Mouse (Mus musculus): ENCODE results near the gene Gpr149. TPM values are rescaled to one million over a fixed set of nuclear protein-coding genes. Genes with fewer than 3 reads are reported as not detected.

The Gpr149 gene
- total RNA-seq (2015) (not detected in 2 replicates), total RNA-seq (2017) (not detected in 2 replicates)

- ATAC-seq (replicated peaks; ENCODE audit: poor library complexity), result no peak
Observed at GRCm38 (mm10) chr3:62604973-62605372, at the start of gene Gpr149. TSS of gene Gpr149 (minus strand) at chr3:62605140.

DNA sequence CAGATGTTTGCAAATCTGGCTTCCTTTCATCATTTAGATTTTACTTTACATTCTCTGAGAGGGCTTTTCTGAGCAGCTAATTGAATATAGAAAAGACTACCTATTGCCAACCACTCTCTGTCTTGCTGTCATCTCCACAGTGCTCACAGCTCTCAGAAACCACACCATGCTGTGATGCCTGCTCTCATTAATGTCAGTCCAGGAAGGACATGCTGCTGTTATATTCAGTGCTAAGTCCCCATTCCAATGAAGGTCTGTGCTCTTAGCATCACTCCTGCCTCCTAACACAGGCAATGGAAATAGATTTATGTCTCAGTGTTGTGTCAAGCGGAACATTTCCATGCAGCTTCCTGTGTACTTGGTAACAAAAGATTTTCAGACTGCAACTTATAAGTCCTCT, 45.6 kb upstream of the Gpr149 start:
- ATAC-seq (replicated peaks; ENCODE audit: poor library complexity), result no peak

GRCm38 (mm10) chr3:62610861-62611260, 5.9 kb upstream of the Gpr149 start:
- ATAC-seq (replicated peaks; ENCODE audit: poor library complexity), result no peak

DNA sequence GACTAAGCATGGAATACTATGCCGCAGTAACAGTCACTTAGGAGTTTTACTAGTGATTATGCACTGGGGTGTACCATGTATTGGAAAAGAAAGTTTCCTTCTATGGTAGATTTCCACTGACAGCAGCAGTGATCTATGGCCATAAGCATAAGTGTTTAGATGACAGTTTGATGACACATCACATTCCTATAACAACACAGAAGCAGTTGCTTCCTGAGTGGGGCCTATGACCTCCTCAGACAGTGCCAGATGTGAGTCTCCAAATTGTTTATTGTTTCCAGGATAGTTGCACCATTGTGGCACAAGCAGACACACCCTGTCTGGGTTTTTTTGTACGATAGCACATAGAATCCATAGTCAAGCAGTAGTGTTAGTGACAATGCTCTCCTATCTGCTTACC, 991 bp upstream of the Gpr149 start:
- ATAC-seq (replicated peaks; ENCODE audit: poor library complexity), result no peak

- no peak for ATAC-seq (replicated peaks; ENCODE audit: poor library complexity)
Observed at GRCm38 (mm10) chr3:62604047-62604391, 921 bp downstream of the Gpr149 start.

GRCm38 (mm10) chr3:62603231-62604046, 1.5 kb downstream of the Gpr149 start:
- ATAC-seq (replicated peaks; ENCODE audit: poor library complexity), result peak; percentile 97

- no peak for ATAC-seq (replicated peaks; ENCODE audit: poor library complexity)
Observed at GRCm38 (mm10) chr3:62602466-62602865, 2.5 kb downstream of the Gpr149 start.

- ATAC-seq (replicated peaks; ENCODE audit: poor library complexity), result peak; percentile 68
Observed at GRCm38 (mm10) chr3:62594842-62595241, 10.1 kb downstream of the Gpr149 start.

- ATAC-seq (replicated peaks; ENCODE audit: poor library complexity), result no peak
Observed at GRCm38 (mm10) chr3:62585072-62585471, 19.9 kb downstream of the Gpr149 start.

GRCm38 (mm10) chr3:62527593-62527992, 77.3 kb downstream of the Gpr149 start:
- no peak for ATAC-seq (replicated peaks; ENCODE audit: poor library complexity)

- ATAC-seq (replicated peaks; ENCODE audit: poor library complexity), result peak; percentile 74
Observed at GRCm38 (mm10) chr3:62527160-62527559, 77.8 kb downstream of the Gpr149 start.

- no peak for ATAC-seq (replicated peaks; ENCODE audit: poor library complexity)
Observed at GRCm38 (mm10) chr3:62507206-62507647, 97.7 kb downstream of the Gpr149 start.

- ATAC-seq (replicated peaks; ENCODE audit: poor library complexity), result peak; percentile 99
Observed at GRCm38 (mm10) chr3:62506488-62507205, 98.3 kb downstream of the Gpr149 start, which contains the start of gene Dhx36. TSS of gene Dhx36 (minus strand) at chr3:62507004.

- ATAC-seq (replicated peaks; ENCODE audit: poor library complexity), result no peak
Observed at GRCm38 (mm10) chr3:62505166-62505900, 99.6 kb downstream of the Gpr149 start.

DNA sequence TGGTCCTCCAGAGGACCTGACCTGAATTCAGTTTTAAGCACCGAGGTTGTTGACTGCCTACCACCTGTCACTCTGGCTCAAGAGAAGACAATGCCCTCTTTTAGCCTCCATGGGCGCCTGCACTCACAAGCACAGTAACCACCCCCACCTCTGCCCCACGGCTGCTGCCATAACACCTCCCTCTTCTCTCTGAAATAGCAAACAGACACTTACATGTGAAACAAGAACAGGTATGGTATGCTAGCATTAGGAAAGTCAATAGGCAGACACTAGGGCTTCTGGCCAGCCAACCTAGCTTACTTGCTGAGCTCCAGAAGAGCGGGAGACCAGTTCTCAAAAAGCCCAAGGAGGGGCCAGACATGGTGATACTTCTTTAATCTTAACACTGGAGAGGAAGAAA, 105.6 kb downstream of the Gpr149 start:
- ATAC-seq (replicated peaks; ENCODE audit: poor library complexity), result no peak

DNA sequence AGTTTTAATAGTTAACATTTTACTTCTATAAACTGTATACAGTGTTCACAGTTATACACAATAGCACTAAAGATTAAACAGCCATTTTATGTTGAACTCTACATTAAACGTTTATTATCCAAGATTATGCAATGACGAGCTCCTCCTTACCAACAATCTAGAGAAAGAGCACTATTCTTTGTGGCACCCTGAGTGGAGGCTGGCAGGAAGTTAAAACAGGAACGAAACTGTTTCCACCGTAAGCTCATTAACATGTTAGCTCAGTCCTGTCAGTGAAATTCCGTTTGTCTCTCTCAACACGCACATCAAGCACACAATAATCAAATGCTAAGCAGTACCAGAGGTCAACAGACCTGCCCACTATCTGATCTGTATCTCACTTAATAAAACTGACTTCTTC, 112.4 kb downstream of the Gpr149 start:
- ATAC-seq (replicated peaks; ENCODE audit: poor library complexity), result peak; percentile 98

GRCm38 (mm10) chr3:62484340-62484739, 120.6 kb downstream of the Gpr149 start:
- no peak for ATAC-seq (replicated peaks; ENCODE audit: poor library complexity)
